ENCODE assay signal across 10 mouse cellular contexts in the genomic region with DNA sequence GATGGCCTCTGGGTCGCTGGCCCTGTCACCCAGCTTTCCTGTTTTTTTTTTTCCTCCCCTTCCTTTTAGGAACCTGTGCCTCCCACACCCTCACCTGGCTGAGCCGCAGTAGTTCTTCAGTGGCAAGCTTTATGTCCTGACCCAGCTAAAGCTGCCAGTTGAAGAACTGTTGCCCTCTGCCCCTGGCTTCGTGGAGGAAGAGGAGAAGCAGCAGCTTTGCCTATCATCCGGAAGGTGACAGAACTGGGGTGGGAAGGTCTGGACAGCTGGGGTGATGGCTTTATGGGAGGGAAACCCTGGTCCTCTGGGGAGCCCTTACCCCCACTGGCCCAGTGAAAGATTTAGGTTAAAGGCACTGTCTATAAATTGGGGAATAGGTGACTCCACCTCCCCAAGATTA. TPM values are rescaled to one million over a fixed set of nuclear protein-coding genes. Genes with fewer than 3 reads are reported as not detected.
DNase-seq lines count a peak whose midpoint lies in the region; ATAC-seq lines count a peak whose summit lies in the region.
"Had no signal": no experiment of that assay in that cellular context is flagged by ENCODE, and none has a peak within 500 bp of the region (broad histone marks: within the 10 kb centered on the region; RNA-seq: fewer than 3 reads in every experiment).

No protein-coding gene starts in this region.

- H3K4me1 ChIP-seq in kidney, embryonic 16.5 days (ENCODE audit: insufficient read depth, low read length), result peaks cover 45% of the 10 kb centered on the region
- peaks cover 36% of the 10 kb centered on the region for H3K4me1 ChIP-seq in embryonic facial prominence, embryonic 14.5 days (ENCODE audit: control insufficient read depth, insufficient read depth, low read length)
- H3K4me1 ChIP-seq in liver, embryonic 15.5 days (replicated peaks), result peaks cover 77% of the 10 kb centered on the region

- peak overlapping the region; percentile 89 for H3K27ac ChIP-seq in kidney, embryonic 16.5 days (ENCODE audit: low read length)
- 0 out of 2 replicates have a peak overlapping the region, but pooled peaks have one; percentile 24 for H3K27ac ChIP-seq in embryonic facial prominence, embryonic 14.5 days (replicated peaks; ENCODE audit: low read depth, low read length)
- H3K27ac ChIP-seq in liver, embryonic 15.5 days (replicated peaks), result peak overlapping the region; percentile 99
- H3K27ac ChIP-seq: midbrain, embryonic 12.5 days had no signal

- H3K27me3 ChIP-seq in kidney, embryonic 16.5 days (ENCODE audit: insufficient read depth, low read length), result no peaks in the 10 kb centered on the region
- H3K27me3 ChIP-seq in embryonic facial prominence, embryonic 14.5 days (replicated peaks; ENCODE audit: control insufficient read depth, insufficient read depth, low read length), result no peaks in the 10 kb centered on the region
- no peaks in the 10 kb centered on the region for H3K27me3 ChIP-seq in liver, embryonic 15.5 days

- WGBS in kidney, embryonic 16.5 days, result 30% methylated on average over 4 of the region's 4 CpGs
- 48% methylated on average over 4 of the region's 4 CpGs for WGBS in embryonic facial prominence, embryonic 14.5 days
- WGBS in liver, embryonic 15.5 days (ENCODE audit: insufficient replicate concordance), result 82% methylated on average over 4 of the region's 4 CpGs

- ATAC-seq in kidney, embryonic 16.5 days (ENCODE audit: low FRiP score, low TSS enrichment), result no peak
- no peak for ATAC-seq in embryonic facial prominence, embryonic 14.5 days (ENCODE audit: low read depth)
- no peak for ATAC-seq in liver, embryonic 15.5 days (ENCODE audit: insufficient read depth)
- ATAC-seq: forebrain, postnatal 0 days had no signal

- no peak overlapping the region; the same call in 1 of the 2 replicates for H3K4me3 ChIP-seq in kidney, embryonic 16.5 days (ENCODE audit: low read length)
- H3K4me3 ChIP-seq in embryonic facial prominence, embryonic 14.5 days (ENCODE audit: low read depth, low read length), result no peak overlapping the region
- H3K4me3 ChIP-seq in liver, embryonic 15.5 days (replicated peaks), result peak overlapping the region; percentile 97
- H3K4me3 ChIP-seq: midbrain, embryonic 12.5 days had no signal

- H3K9ac ChIP-seq in kidney, embryonic 16.5 days (replicated peaks; ENCODE audit: low read length), result peak overlapping the region; percentile 43
- H3K9ac ChIP-seq in embryonic facial prominence, embryonic 14.5 days (ENCODE audit: low read depth, low read length), result peak overlapping the region; percentile 3; the same call in 1 of the 2 replicates
- H3K9ac ChIP-seq in liver, embryonic 15.5 days, result peak overlapping the region; percentile 96; the same call in 1 of the 2 replicates
- H3K9ac ChIP-seq: forebrain, postnatal 0 days; midbrain, embryonic 12.5 days had no signal

- peaks cover 14% of the 10 kb centered on the region for H3K36me3 ChIP-seq in kidney, embryonic 16.5 days (ENCODE audit: insufficient read depth, low read length)
- peaks cover 14% of the 10 kb centered on the region for H3K36me3 ChIP-seq in embryonic facial prominence, embryonic 14.5 days (ENCODE audit: control insufficient read depth, insufficient read depth, low read length)
- peaks cover 38% of the 10 kb centered on the region for H3K36me3 ChIP-seq in liver, embryonic 15.5 days (replicated peaks)

- peak overlapping the region; percentile 94 for H3K4me2 ChIP-seq in kidney, embryonic 16.5 days (replicated peaks; ENCODE audit: low read depth, low read length)
- peak overlapping the region; percentile 91 for H3K4me2 ChIP-seq in embryonic facial prominence, embryonic 14.5 days (ENCODE audit: low read depth, low read length)
- peak overlapping the region; percentile 90 for H3K4me2 ChIP-seq in liver, embryonic 15.5 days

- peaks cover 3% of the 10 kb centered on the region for H3K9me3 ChIP-seq in kidney, embryonic 16.5 days (ENCODE audit: low read length)
- H3K9me3 ChIP-seq in embryonic facial prominence, embryonic 14.5 days (ENCODE audit: control insufficient read depth, low read length), result no peaks in the 10 kb centered on the region
- H3K9me3 ChIP-seq in liver, embryonic 15.5 days (replicated peaks), result no peaks in the 10 kb centered on the region
- H3K9me3 ChIP-seq: midbrain, embryonic 12.5 days had no signal

- DNase-seq in cerebellum, adult 9-11 months, result peak; percentile 33
- no peak for DNase-seq in cerebellum, postnatal 10 days
- no peak for DNase-seq in kidney, adult 18-20 months
- no peak for DNase-seq in embryonic facial prominence, embryonic 14.5 days (ENCODE audit: low spot score)
- no peak for DNase-seq in right cerebral cortex, postnatal 4 days
- no peak for DNase-seq in layer of hippocampus, postnatal 14 days (ENCODE audit: low spot score in 2 of 2)
- DNase-seq: forebrain, postnatal 0 days had no signal

RNA-seq across cellular contexts. Expression of gene Tlcd2, which starts 2.1 kb away (rescaled TPM):
- polyA plus RNA-seq in kidney, embryonic 16.5 days (2015; fragmentation: Nextera tagmentation; extraction: Ambion mirVana), result 26.8 and 27.1 TPM in 2 replicates
- 19.1 and 22.7 TPM in 2 replicates for polyA plus RNA-seq in embryonic facial prominence, embryonic 14.5 days (2014; fragmentation: Nextera tagmentation; extraction: Ambion mirVana)
- 18.8 and 19.9 TPM in 2 replicates for polyA plus RNA-seq in liver, embryonic 15.5 days (2015; fragmentation: Nextera tagmentation; extraction: Ambion mirVana)
- 1 to 10 TPM in 1 of 2 experiments, under 1 TPM in 1; 0.45 to 1.0 TPM for total RNA-seq in layer of hippocampus, postnatal 14 days (2021)

RNA-seq across cellular contexts. Expression of gene Wdr81, which starts 9.1 kb away (rescaled TPM):
- polyA plus RNA-seq in kidney, embryonic 16.5 days (2015; fragmentation: Nextera tagmentation; extraction: Ambion mirVana), result 7.2 and 7.3 TPM in 2 replicates
- polyA plus RNA-seq in embryonic facial prominence, embryonic 14.5 days (2014; fragmentation: Nextera tagmentation; extraction: Ambion mirVana), result 5.7 and 7.0 TPM in 2 replicates
- polyA plus RNA-seq in liver, embryonic 15.5 days (2015; fragmentation: Nextera tagmentation; extraction: Ambion mirVana), result 21.0 and 26.2 TPM in 2 replicates
- 10 to 100 TPM; 22.5 TPM for total RNA-seq in layer of hippocampus, postnatal 14 days (2021)

RNA-seq across cellular contexts. Expression of gene Prpf8, which starts 23.0 kb away (rescaled TPM):
- polyA plus RNA-seq in kidney, embryonic 16.5 days (2015; fragmentation: Nextera tagmentation; extraction: Ambion mirVana), result 64.0 and 66.2 TPM in 2 replicates
- polyA plus RNA-seq in embryonic facial prominence, embryonic 14.5 days (2014; fragmentation: Nextera tagmentation; extraction: Ambion mirVana), result 76.6 and 83.5 TPM in 2 replicates
- 25.8 and 28.0 TPM in 2 replicates for polyA plus RNA-seq in liver, embryonic 15.5 days (2015; fragmentation: Nextera tagmentation; extraction: Ambion mirVana)
- total RNA-seq in layer of hippocampus, postnatal 14 days (2021), result 100 to 1,000 TPM; 111 to 113 TPM

RNA-seq across cellular contexts. Expression of gene Serpinf2, which starts 24.2 kb away (rescaled TPM):
- 57.8 and 60.2 TPM in 2 replicates for polyA plus RNA-seq in kidney, embryonic 16.5 days (2015; fragmentation: Nextera tagmentation; extraction: Ambion mirVana)
- polyA plus RNA-seq in embryonic facial prominence, embryonic 14.5 days (2014; fragmentation: Nextera tagmentation; extraction: Ambion mirVana), result not detected in 2 replicates
- polyA plus RNA-seq in liver, embryonic 15.5 days (2015; fragmentation: Nextera tagmentation; extraction: Ambion mirVana), result 631 and 714 TPM in 2 replicates
- total RNA-seq in layer of hippocampus, postnatal 14 days (2021), result under 1 TPM; 0.62 to 0.71 TPM
- polyA plus RNA-seq: forebrain, postnatal 0 days; midbrain, embryonic 12.5 days had no signal

RNA-seq across cellular contexts. Expression of gene Serpinf1, which starts 41.1 kb away (rescaled TPM):
- 121 and 127 TPM in 2 replicates for polyA plus RNA-seq in kidney, embryonic 16.5 days (2015; fragmentation: Nextera tagmentation; extraction: Ambion mirVana)
- 354 and 373 TPM in 2 replicates for polyA plus RNA-seq in embryonic facial prominence, embryonic 14.5 days (2014; fragmentation: Nextera tagmentation; extraction: Ambion mirVana)
- 265 and 279 TPM in 2 replicates for polyA plus RNA-seq in liver, embryonic 15.5 days (2015; fragmentation: Nextera tagmentation; extraction: Ambion mirVana)
- 10 to 100 TPM; 20.3 to 36.0 TPM for total RNA-seq in layer of hippocampus, postnatal 14 days (2021)

Comparison
In these comparisons a context has a peak if more than half of its experiments do, and no peak if none do; other contexts are left out.
1. H3K27ac ChIP-seq: peak in every context shown above with its lines; median percentile 99 in liver, embryonic 15.5 days; 89 in kidney, embryonic 16.5 days; 24 in embryonic facial prominence, embryonic 14.5 days.
2. H3K9ac ChIP-seq: peak in every context shown above with its lines; median percentile 96 in liver, embryonic 15.5 days; 43 in kidney, embryonic 16.5 days; 3 in embryonic facial prominence, embryonic 14.5 days.